Mouse (Mus musculus) lung, adult 2 months (tissue): ENCODE data around the gene Map3k21. TPM values are rescaled to one million over a fixed set of nuclear protein-coding genes. Genes with fewer than 3 reads are reported as not detected.

Experiments used
- DNase-seq: peaks from one replicate; pipeline ENCODE4 v3.0.0; 2022
- H3K4me1 ChIP-seq: fragments of 200-500 bp; 2 replicates; pipeline ENCODE4 v1.6.1; 2011; ENCODE audit warnings: low read length; ENCODE audit not compliant: control insufficient read depth, insufficient read depth
- H3K4me3 ChIP-seq: fragments of 200-500 bp; replicated peaks from 2 replicates; pipeline ENCODE3; 2011; ENCODE audit warnings: low read depth, mild to moderate bottlenecking, control low read depth, low read length; ENCODE audit errors: extremely low read depth
- CTCF ChIP-seq: fragments of 200-500 bp; IDR thresholded peaks from 2 replicates; pipeline ENCODE4 v1.5.1; 2011; ENCODE audit warnings: mild to moderate bottlenecking, low read length, control low read depth; ENCODE audit not compliant: insufficient read depth
- POLR2A ChIP-seq: fragments of 200-500 bp; IDR thresholded peaks from 2 replicates; pipeline ENCODE4 v1.6.1; 2011; ENCODE audit warnings: low read depth, mild to moderate bottlenecking, control low read depth, low read length, borderline replicate concordance; ENCODE audit errors: extremely low read depth
- WGBS: fragments of 180-500 bp; shearing (Covaris S2); methylation state at CpG from one replicate; pipeline ENCODE4 v1.1.7; 2018; 5-methylcytosine and 5-hydroxymethylcytosine counted together
- polyA plus RNA-seq: library from polyadenylated mRNA; depleted of rRNA; stranded (reverse); fragments of >200 nt; gene quantifications from 2 replicates; pipeline ENCODE4 v1.2.3, GENCODE M21; 2012

Map3k21 gene
- polyA plus RNA-seq, 1 experiment = 1.3 TPM

- no peaks in the 10 kb centered on the region for H3K4me1 ChIP-seq
- TF ChIP-seq CTCF = no peak
- 81% methylated on average over 4 of the region's 4 CpGs for WGBS
- no peak overlapping the region for H3K4me3 ChIP-seq
- no peak for DNase-seq
Measured at GRCm38 (mm10) chr8:125913206-125913605, 3.0 kb downstream of the Map3k21 start.

GRCm38 (mm10) chr8:125914386-125914785 lies 4.1 kb downstream of the Map3k21 start:
- WGBS = 64% methylated on average over 9 of the region's 9 CpGs
- Histone ChIP-seq H3K4me3 (no peak overlapping the region), H3K4me1 (no peaks in the 10 kb centered on the region)
- TF ChIP-seq POLR2A = no peak
- TF ChIP-seq CTCF = no peak
- DNase-seq = no peak

DNA sequence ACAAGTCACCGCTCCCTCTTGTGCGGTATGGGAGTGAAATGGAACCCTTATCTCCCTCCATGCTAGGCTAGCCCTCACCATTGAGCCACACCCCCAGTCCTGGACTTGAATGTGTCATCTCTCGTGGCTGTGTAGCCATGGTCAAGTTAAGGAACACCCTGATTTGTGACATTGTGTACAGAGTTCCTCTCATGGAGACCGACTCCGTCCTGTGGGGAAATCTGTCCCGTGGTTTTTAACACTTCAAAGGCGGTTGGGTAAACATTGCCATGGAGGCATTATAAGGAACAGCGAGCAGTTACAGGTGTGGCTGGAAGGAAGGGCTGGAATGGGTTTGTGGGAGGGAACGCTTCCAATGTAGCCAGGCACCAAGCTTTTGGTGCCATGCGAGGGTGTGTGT lies 6.8 kb downstream of the Map3k21 start:
- H3K4me1 ChIP-seq = no peaks in the 10 kb centered on the region
- WGBS = 37% methylated on average over 10 of the region's 10 CpGs
- TF ChIP-seq POLR2A = no peak
- no peak for TF ChIP-seq CTCF
- no peak overlapping the region for H3K4me3 ChIP-seq
- DNase-seq = no peak

- no peak for DNase-seq
- 67% methylated on average over 2 of the region's 2 CpGs for WGBS
- no peak for TF ChIP-seq CTCF
- no peak for TF ChIP-seq POLR2A
Measured at GRCm38 (mm10) chr8:125918719-125919118, 8.5 kb downstream of the Map3k21 start.

DNA sequence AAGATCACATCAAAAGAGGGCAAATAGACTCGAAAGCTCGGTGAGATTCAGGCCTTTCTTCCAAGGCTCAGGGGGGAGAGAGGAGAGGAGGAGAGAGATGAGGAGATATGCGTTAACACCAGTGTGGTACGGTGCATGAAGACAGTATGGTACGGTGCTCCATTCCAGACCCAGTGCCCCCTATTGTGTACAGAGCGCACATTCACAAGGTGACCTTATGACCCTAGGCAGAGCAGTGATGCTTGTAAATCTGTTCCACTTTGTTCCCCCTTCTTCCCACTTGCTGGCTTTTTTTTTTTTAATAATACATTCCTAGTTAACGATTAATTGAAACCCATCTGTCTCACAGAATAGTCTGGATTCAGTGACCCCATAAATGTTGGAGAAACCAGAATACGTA lies 9.3 kb downstream of the Map3k21 start:
- H3K4me3 ChIP-seq = no peak overlapping the region
- TF ChIP-seq CTCF (no peak), POLR2A (no peak)
- WGBS = 70% methylated on average over 8 of the region's 8 CpGs

More at GRCm38 (mm10) chr8:125918719-125919118, 8.5 kb downstream of the Map3k21 start:
- Histone ChIP-seq H3K4me1 (no peaks in the 10 kb centered on the region), H3K4me3 (no peak overlapping the region)

DNA sequence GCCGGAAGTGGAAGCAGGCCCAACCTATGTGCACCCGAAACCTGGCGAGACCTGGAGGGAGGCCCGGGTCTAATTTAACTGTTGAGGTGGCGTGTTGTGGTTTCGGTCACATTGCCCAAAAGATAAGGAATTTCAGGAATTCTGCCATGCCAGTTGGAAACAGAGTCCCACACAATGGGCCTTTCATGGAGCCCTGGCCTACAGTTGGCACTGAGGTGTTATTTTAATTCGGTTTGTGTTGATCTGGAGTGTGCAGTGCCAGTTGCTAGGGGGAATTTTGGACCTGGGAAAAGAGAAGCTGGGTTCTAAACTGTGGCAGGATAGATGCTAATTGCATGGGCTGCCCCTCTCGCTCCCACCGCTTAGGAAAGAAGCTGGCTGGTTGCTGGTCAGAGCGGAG lies 10.0 kb downstream of the Map3k21 start:
- TF ChIP-seq POLR2A (no peak), CTCF (no peak)
- WGBS = 84% methylated on average over 10 of the region's 10 CpGs
- DNase-seq = no peak

More for the DNA sequence above, 9.3 kb downstream of the Map3k21 start:
- no peak for DNase-seq
- no peaks in the 10 kb centered on the region for H3K4me1 ChIP-seq

GRCm38 (mm10) chr8:125920761-125921160 lies 10.5 kb downstream of the Map3k21 start:
- whole genome bisulfite sequencing = 47% methylated on average over 9 of the region's 9 CpGs
- DNase-seq = no peak
- Histone ChIP-seq H3K4me1 (no peaks in the 10 kb centered on the region), H3K4me3 (no peak overlapping the region)
- TF ChIP-seq CTCF = no peak
- TF ChIP-seq POLR2A = no peak

More for the DNA sequence above, 10.0 kb downstream of the Map3k21 start:
- Histone ChIP-seq H3K4me3 (no peak overlapping the region), H3K4me1 (no peaks in the 10 kb centered on the region)

DNA sequence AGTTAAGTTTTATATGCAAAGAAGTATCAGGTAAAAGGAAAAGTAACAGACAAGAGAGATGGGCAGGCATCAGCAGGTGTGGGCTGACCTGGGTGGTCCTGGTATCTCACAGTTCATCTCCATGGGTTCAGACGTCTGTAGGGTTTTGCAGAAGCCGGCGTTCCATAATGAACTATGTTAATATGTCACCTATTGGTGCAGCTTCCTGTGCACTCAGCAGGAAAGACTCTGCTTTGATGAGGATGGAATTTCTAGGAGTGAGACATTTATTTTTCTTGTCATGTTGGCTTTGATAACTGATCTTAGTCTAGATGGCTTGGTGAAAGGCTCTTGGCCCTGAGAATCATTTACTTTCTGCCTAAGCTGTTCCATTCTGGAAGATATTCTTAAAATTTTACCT lies 12.1 kb downstream of the Map3k21 start:
- 52% methylated on average over 3 of the region's 3 CpGs for WGBS
- TF ChIP-seq CTCF = no peak
- TF ChIP-seq POLR2A = no peak
- no peaks in the 10 kb centered on the region for H3K4me1 ChIP-seq
- H3K4me3 ChIP-seq = no peak overlapping the region
- no peak for DNase-seq

DNA sequence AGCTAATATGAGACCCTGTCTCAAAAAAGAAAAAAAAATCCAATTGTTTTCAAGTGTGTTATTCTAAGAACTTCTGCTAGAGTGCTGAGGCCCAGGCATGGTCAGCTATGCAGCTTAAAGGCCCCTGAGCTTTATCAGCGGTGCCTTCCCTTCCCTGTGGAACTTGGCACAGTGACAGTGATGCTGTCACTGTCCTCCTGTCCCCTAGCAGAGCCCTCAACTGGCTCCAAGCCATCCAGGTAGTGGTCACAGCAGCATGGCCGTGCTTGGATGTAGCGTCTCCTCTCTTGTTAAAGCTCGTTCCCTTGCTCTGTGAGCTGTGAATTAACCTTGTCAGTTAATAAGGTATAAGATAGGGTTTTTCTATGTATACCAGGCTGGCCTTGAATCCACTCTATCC lies 16.4 kb downstream of the Map3k21 start:
- 76% methylated on average over 4 of the region's 4 CpGs for WGBS
- DNase-seq = no peak
- TF ChIP-seq CTCF = no peak
- no peak for TF ChIP-seq POLR2A
- H3K4me1 ChIP-seq = no peaks in the 10 kb centered on the region
- H3K4me3 ChIP-seq = no peak overlapping the region

DNA sequence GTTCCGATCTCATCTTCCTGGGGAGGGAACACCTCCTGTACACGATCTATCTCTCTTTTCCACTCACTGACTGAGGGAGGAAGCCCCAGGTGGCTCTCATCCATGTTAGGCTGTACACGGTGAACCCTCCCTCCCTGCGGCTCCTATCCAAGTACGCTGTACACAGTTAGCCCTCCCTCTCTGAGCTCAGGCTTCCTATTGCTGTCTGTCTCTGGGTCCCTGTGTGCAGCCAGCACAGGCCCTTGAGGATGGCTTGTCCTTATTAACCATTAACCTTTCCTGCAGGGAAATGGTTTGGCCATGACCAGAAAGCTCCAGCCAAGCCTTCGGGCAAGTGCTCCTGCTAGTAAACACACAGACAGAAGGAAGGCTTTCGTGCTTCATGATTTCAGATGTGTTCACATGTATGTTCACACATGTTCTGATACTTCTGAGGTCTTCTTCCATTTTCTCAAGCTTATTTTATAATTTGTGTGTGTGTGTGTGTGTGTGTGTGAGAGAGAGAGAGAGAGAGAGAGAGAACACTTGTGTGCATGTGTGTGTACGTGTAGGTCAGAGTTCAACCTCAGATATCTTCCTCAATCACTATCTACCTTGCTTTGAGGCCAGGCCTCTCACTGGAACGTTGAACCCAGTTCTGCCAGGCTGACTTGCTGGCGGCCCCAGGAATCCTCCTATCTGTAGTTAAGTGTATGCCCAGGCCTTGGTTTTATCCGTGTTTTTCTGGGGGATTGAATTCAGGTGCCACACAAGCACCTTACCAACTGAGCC lies 20.2 kb downstream of the Map3k21 start:
- TF ChIP-seq CTCF (no peak), POLR2A (no peak)
- DNase-seq = no peak
- Histone ChIP-seq H3K4me3 (no peak overlapping the region), H3K4me1 (no peaks in the 10 kb centered on the region)
- WGBS = 64% methylated on average over 11 of the region's 11 CpGs

DNA sequence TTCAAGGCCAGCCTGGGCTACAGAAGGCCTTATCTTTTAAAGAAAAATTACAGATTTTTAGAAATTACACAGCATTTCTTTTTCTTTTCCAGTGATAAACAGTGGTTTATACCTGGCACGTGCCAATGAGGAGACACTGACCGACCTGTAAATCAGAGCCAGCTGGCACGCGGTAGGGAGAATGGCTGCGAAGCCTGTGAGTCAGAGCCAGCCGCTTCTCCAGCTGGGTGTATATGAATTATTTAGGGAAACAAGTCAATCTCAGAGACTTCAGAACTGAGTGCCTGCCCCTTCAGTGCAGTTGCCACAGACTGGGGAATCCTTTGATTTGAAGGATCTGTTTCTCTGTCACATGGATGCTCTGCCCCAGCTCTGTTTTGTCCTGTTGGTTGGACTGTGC lies 21.6 kb downstream of the Map3k21 start:
- 89% methylated on average over 6 of the region's 6 CpGs for WGBS
- Histone ChIP-seq H3K4me1 (no peaks in the 10 kb centered on the region), H3K4me3 (no peak overlapping the region)
- no peak for DNase-seq
- TF ChIP-seq CTCF = no peak
- TF ChIP-seq POLR2A = no peak
